Mouse (Mus musculus) stomach, postnatal 0 days (tissue): ENCODE measurements around the gene Htr5b.
A peak's percentile ranks its signal among the peaks of the same experiment; 100 is the strongest.

ENCODE experiments used
- CTCF ChIP-seq: IDR thresholded peaks from 2 replicates; pipeline ENCODE4 v1.5.1; 2016; ENCODE audit warnings: antibody characterized with exemption, low read depth, mild to moderate bottlenecking, moderate library complexity
- EP300 ChIP-seq: optimal IDR thresholded peaks from 2 replicates; pipeline ENCODE3; 2016; ENCODE audit warnings: antibody characterized with exemption

- TF ChIP-seq CTCF: peak; percentile 90
- TF ChIP-seq EP300: peak; percentile 49
Observed at GRCm38 (mm10) chr1:121567521-121568489, 39.5 kb upstream of the Htr5b start, which contains the start of gene Ddx18.
